In the genomic region with DNA sequence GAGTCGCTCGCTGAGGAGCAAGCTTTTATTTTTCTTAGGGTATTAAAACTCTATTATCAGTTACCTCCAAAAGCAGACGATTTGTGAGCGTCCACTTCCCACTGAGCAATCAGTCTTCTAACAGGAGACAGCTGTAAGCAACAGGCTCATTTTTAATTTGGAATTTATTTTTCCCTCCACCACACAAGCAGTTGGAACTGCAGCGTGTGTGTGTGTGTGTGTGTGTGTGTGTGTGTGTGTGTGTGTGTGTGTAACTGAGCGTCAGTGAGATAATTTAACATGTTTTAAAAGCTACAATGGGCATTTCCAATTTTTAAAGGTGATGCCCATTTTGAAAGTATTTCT, we compare ENCODE assay signal across 10 mouse cellular contexts.
DNase-seq lines count a peak whose midpoint lies in the region; ATAC-seq and TF ChIP-seq lines count a peak whose summit lies in the region.
"Had no signal": no experiment of that assay in that cellular context is flagged by ENCODE, and none has a peak within 500 bp of the region (broad histone marks: within the 10 kb centered on the region; RNA-seq: fewer than 3 reads in every experiment).

No protein-coding gene starts in this region.

- TF ChIP-seq CTCF in intestine, postnatal 0 days (IDR thresholded peaks at IDR 0.05; ENCODE audit: low read depth), result no peak

- H3K9ac ChIP-seq in intestine, embryonic 14.5 days (ENCODE audit: low read length), result no peak overlapping the region
- no peak overlapping the region for H3K9ac ChIP-seq in intestine, postnatal 0 days (ENCODE audit: low read depth, low read length)
- no peak overlapping the region for H3K9ac ChIP-seq in forebrain, embryonic 14.5 days (ENCODE audit: low read length)
- H3K9ac ChIP-seq in limb, embryonic 15.5 days, result no peak overlapping the region

- H3K4me2 ChIP-seq in intestine, embryonic 14.5 days (ENCODE audit: low read length), result peak overlapping the region; percentile 30; the same call in 1 of the 2 replicates
- H3K4me2 ChIP-seq in intestine, postnatal 0 days (replicated peaks; ENCODE audit: low read depth), result no peak overlapping the region
- peak overlapping the region; percentile 29 for H3K4me2 ChIP-seq in forebrain, embryonic 14.5 days (ENCODE audit: low read length)
- H3K4me2 ChIP-seq in limb, embryonic 15.5 days, result peak overlapping the region; percentile 27

- no peaks in the 10 kb centered on the region for H3K36me3 ChIP-seq in intestine, embryonic 14.5 days (ENCODE audit: control insufficient read depth, insufficient read depth, low read length)
- no peaks in the 10 kb centered on the region for H3K36me3 ChIP-seq in intestine, postnatal 0 days (ENCODE audit: control insufficient read depth, insufficient read depth)
- H3K36me3 ChIP-seq in embryonic facial prominence, embryonic 10.5 days (replicated peaks), result no peaks in the 10 kb centered on the region
- H3K36me3 ChIP-seq in forebrain, embryonic 14.5 days (ENCODE audit: control insufficient read depth, insufficient read depth, low read length), result no peaks in the 10 kb centered on the region
- H3K36me3 ChIP-seq in limb, embryonic 15.5 days, result no peaks in the 10 kb centered on the region

- no peak for DNase-seq in intestine, embryonic 14.5 days (ENCODE audit: low spot score)
- no peak for DNase-seq in embryonic facial prominence, embryonic 10.5 days (ENCODE audit: low spot score)
- DNase-seq in forebrain, embryonic 14.5 days (ENCODE audit: low spot score), result no peak
- no peak for DNase-seq in ovary, adult 18-20 months (ENCODE audit: low spot score)
- DNase-seq in layer of hippocampus, postnatal 10 days (ENCODE audit: low spot score in 2 of 2), result no peak
- no peak for DNase-seq in urinary bladder, postnatal 25 days (ENCODE audit: low spot score)

- H3K9me3 ChIP-seq in intestine, embryonic 14.5 days (ENCODE audit: control insufficient read depth, low read length), result no peaks in the 10 kb centered on the region
- H3K9me3 ChIP-seq in intestine, postnatal 0 days (ENCODE audit: control insufficient read depth), result 0 out of 2 replicates have a peak, but pooled peaks cover under 1% of the 10 kb centered on the region
- H3K9me3 ChIP-seq in embryonic facial prominence, embryonic 10.5 days, result no peaks in the 10 kb centered on the region
- no peaks in the 10 kb centered on the region for H3K9me3 ChIP-seq in forebrain, embryonic 14.5 days (replicated peaks; ENCODE audit: control insufficient read depth, low read length)
- no peaks in the 10 kb centered on the region for H3K9me3 ChIP-seq in limb, embryonic 15.5 days

- H3K27me3 ChIP-seq in intestine, embryonic 14.5 days (replicated peaks; ENCODE audit: control insufficient read depth, insufficient read depth, low read length), result no peaks in the 10 kb centered on the region
- H3K27me3 ChIP-seq in intestine, postnatal 0 days (replicated peaks; ENCODE audit: control insufficient read depth, insufficient read depth, low read length), result no peaks in the 10 kb centered on the region
- no peaks in the 10 kb centered on the region for H3K27me3 ChIP-seq in embryonic facial prominence, embryonic 10.5 days (replicated peaks; ENCODE audit: low read depth, poor library complexity, severe bottlenecking)
- H3K27me3 ChIP-seq in forebrain, embryonic 14.5 days (replicated peaks; ENCODE audit: control insufficient read depth, insufficient read depth, low read length), result no peaks in the 10 kb centered on the region
- H3K27me3 ChIP-seq in limb, embryonic 15.5 days, result no peaks in the 10 kb centered on the region
- H3K27me3 ChIP-seq: CH12.LX had no signal

- H3K4me1 ChIP-seq in intestine, embryonic 14.5 days (replicated peaks; ENCODE audit: control insufficient read depth, insufficient read depth, low read length), result peaks cover 25% of the 10 kb centered on the region
- H3K4me1 ChIP-seq in intestine, postnatal 0 days (replicated peaks; ENCODE audit: control insufficient read depth, insufficient read depth, low read length), result no peaks in the 10 kb centered on the region
- H3K4me1 ChIP-seq in embryonic facial prominence, embryonic 10.5 days, result peaks cover 64% of the 10 kb centered on the region
- H3K4me1 ChIP-seq in forebrain, embryonic 14.5 days (ENCODE audit: control insufficient read depth, insufficient read depth, low read length), result peaks cover 19% of the 10 kb centered on the region; the same call in 1 of the 2 replicates
- peaks cover 31% of the 10 kb centered on the region for H3K4me1 ChIP-seq in limb, embryonic 15.5 days

- ATAC-seq in intestine, embryonic 14.5 days (replicated peaks; ENCODE audit: low FRiP score, low TSS enrichment, low read depth), result no peak
- ATAC-seq in intestine, postnatal 0 days, result no peak
- peak; percentile 67; the same call in 1 of the 2 replicates for ATAC-seq in forebrain, embryonic 14.5 days
- ATAC-seq in limb, embryonic 15.5 days (ENCODE audit: insufficient number of reproducible peaks, low FRiP score, low TSS enrichment, low read depth), result peak; percentile 2; the same call in 1 of the 2 replicates

- 21% methylated on average over 6 of the region's 6 CpGs for WGBS in intestine, embryonic 14.5 days
- WGBS in intestine, postnatal 0 days, result 42% methylated on average over 6 of the region's 6 CpGs
- WGBS in embryonic facial prominence, embryonic 10.5 days, result 2% methylated on average over 6 of the region's 6 CpGs
- 2% methylated on average over 6 of the region's 6 CpGs for WGBS in forebrain, embryonic 14.5 days
- 6% methylated on average over 6 of the region's 6 CpGs for WGBS in limb, embryonic 15.5 days

- H3K27ac ChIP-seq in intestine, embryonic 14.5 days (ENCODE audit: low read depth), result peak overlapping the region; percentile 73; the same call in 1 of the 2 replicates
- no peak overlapping the region for H3K27ac ChIP-seq in intestine, postnatal 0 days (ENCODE audit: low read depth, low read length)
- H3K27ac ChIP-seq in embryonic facial prominence, embryonic 10.5 days (replicated peaks), result peak overlapping the region; percentile 85
- peak overlapping the region; percentile 44; the same call in 1 of the 2 replicates for H3K27ac ChIP-seq in forebrain, embryonic 14.5 days (ENCODE audit: low read depth, low read length)
- peak overlapping the region; percentile 84 for H3K27ac ChIP-seq in limb, embryonic 15.5 days

- no peak overlapping the region for H3K4me3 ChIP-seq in intestine, embryonic 14.5 days (ENCODE audit: low read depth, low read length)
- no peak overlapping the region for H3K4me3 ChIP-seq in intestine, postnatal 0 days (ENCODE audit: low read depth, low read length)
- H3K4me3 ChIP-seq in embryonic facial prominence, embryonic 10.5 days, result peak overlapping the region; percentile 36; the same call in 1 of the 2 replicates
- H3K4me3 ChIP-seq in forebrain, embryonic 14.5 days (ENCODE audit: low read depth, low read length), result no peak overlapping the region
- H3K4me3 ChIP-seq in limb, embryonic 15.5 days, result peak overlapping the region; percentile 16; the same call in 1 of the 2 replicates
- H3K4me3 ChIP-seq: myocyte had no signal

Comparison
In these comparisons a context has a peak if more than half of its experiments do, and no peak if none do; other contexts are left out.
1. ATAC-seq: peak in forebrain, embryonic 14.5 days (single experiment) and limb, embryonic 15.5 days (single experiment); none in intestine, embryonic 14.5 days (single experiment) and intestine, postnatal 0 days (single experiment).
2. H3K4me3 ChIP-seq: peak in embryonic facial prominence, embryonic 10.5 days (single experiment) and limb, embryonic 15.5 days (single experiment); none in intestine, embryonic 14.5 days (single experiment), intestine, postnatal 0 days (single experiment) and forebrain, embryonic 14.5 days (single experiment).